Mouse (Mus musculus) mouse embryonic stem cell (cell line): ENCODE measurements around the gene Frmd5.

Source experiments
- in situ Hi-C, 2 experiments: fragments of 300-500 bp; cut with MboI; formaldehyde crosslinking; loops; 1 replicate in 1 of 2; 3 replicates in 1 of 2; pipeline ENCODE4 v1.14.3; 2019 to 2020; ENCODE audit warnings: low sequenced_read_pairs in 2 of 2, low pct_unique_long_range_greater_than_20kb in 1 of 2, mixed read lengths in 1 of 2; ENCODE audit not compliant: unreplicated experiment in 1 of 2

The Frmd5 gene

GRCm38 (mm10) chr2:121601543-121601942 is 205.3 kb downstream of the Frmd5 start:
- in situ Hi-C loops, result no loop called here

- in situ Hi-C loops, result no loop called here
These were observed 206.2 kb downstream of the Frmd5 start for GRCm38 (mm10) chr2:121600736-121601135.

- in situ Hi-C loops, result no loop called here
These were observed 208.6 kb downstream of the Frmd5 start for GRCm38 (mm10) chr2:121598249-121598648.

- in situ Hi-C loops, result no loop called here
These were observed 210.3 kb downstream of the Frmd5 start for GRCm38 (mm10) chr2:121596621-121597020.

- in situ Hi-C loops, result no loop called here
These were observed 212.1 kb downstream of the Frmd5 start for GRCm38 (mm10) chr2:121594660-121595291.

GRCm38 (mm10) chr2:121594131-121594530 is 212.8 kb downstream of the Frmd5 start:
- in situ Hi-C loops, result no loop called here

GRCm38 (mm10) chr2:121588309-121588694 is 218.6 kb downstream of the Frmd5 start:
- in situ Hi-C loops, result no loop called here

- in situ Hi-C loops, result no loop called here
These were observed 219.2 kb downstream of the Frmd5 start for GRCm38 (mm10) chr2:121587523-121588308.

GRCm38 (mm10) chr2:121584705-121585104 is 222.2 kb downstream of the Frmd5 start:
- in situ Hi-C loops, result no loop called here

- in situ Hi-C loops, result no loop called here
These were observed 223.3 kb downstream of the Frmd5 start for GRCm38 (mm10) chr2:121583468-121584116.

GRCm38 (mm10) chr2:121582809-121583376 is 224.0 kb downstream of the Frmd5 start:
- in situ Hi-C loops, result no loop called here

- in situ Hi-C loops, result loop anchor here in 1 of 2 experiments (10.0 kb wide), 1 partner anchor 229 kb away; the partner anchor contains the start of gene Frmd5
These were observed 231.1 kb downstream of the Frmd5 start for GRCm38 (mm10) chr2:121575741-121576201.

GRCm38 (mm10) chr2:121574066-121574630 is 232.7 kb downstream of the Frmd5 start:
- in situ Hi-C loops, result loop anchor here (10.0 to 25.0 kb wide), 2 partner anchors 213 to 231 kb away; partner anchors contain the start of gene Frmd5 (in 1 of the 2)

- in situ Hi-C loops, result loop anchor here (10.0 to 25.0 kb wide), 2 partner anchors 216 to 233 kb away; partner anchors contain the start of gene Frmd5 (in 1 of the 2)
These were observed 235.1 kb downstream of the Frmd5 start for GRCm38 (mm10) chr2:121571780-121572179.

- in situ Hi-C loops, result loop anchor here (10.0 to 25.0 kb wide), 2 partner anchors 216 to 234 kb away; partner anchors contain the start of gene Frmd5 (in 1 of the 2)
These were observed 235.8 kb downstream of the Frmd5 start for GRCm38 (mm10) chr2:121570999-121571655.

- in situ Hi-C loops, result loop anchor here (10.0 to 25.0 kb wide), 2 partner anchors 217 to 235 kb away; partner anchors contain the start of gene Frmd5 (in 1 of the 2)
These were observed 236.8 kb downstream of the Frmd5 start for GRCm38 (mm10) chr2:121570049-121570448.

- in situ Hi-C loops, result loop anchor here (10.0 to 25.0 kb wide), 2 partner anchors 221 to 459 kb away; partner anchors contain the start of gene Eif3j1 (in 1 of the 2)
These were observed 241.0 kb downstream of the Frmd5 start for GRCm38 (mm10) chr2:121565911-121566310.
